Mouse (Mus musculus): ENCODE measurements around the gene Ctf1. TPM values are rescaled to one million over a fixed set of nuclear protein-coding genes. Genes with fewer than 3 reads are reported as not detected.

Gene Ctf1
- polyA plus RNA-seq, 1 experiment from 2014 or later: 9.2 TPM

DNA sequence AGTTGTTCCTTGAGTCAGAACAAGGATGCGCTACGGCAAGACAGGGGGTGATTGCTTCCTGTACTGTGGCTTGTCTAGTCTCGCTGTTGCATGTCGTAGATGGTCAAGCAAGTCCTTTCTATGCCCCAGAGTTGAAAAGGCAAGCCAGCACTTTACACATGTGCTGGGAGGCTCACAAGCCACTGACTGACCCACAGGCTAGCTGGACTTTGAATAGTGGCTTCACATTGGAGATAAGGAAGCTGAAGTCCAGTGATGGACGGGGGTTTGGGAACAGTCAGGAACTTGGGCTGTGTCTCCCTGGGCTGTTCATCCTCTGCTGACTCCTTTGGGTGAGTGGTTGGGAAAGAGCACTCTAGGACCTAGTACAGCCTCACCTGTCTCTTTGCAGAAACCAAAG, 39.1 kb downstream of the Ctf1 start:
- H3K27me3 ChIP-seq (ENCODE audit: control insufficient read depth, insufficient read depth, low read length): no peaks in the 10 kb centered on the region
- no peak for DNase-seq (ENCODE audit: low spot score)
- no peak overlapping the region for H3K9ac ChIP-seq (ENCODE audit: low read depth, low read length)
- 94% methylated on average over 5 of the region's 5 CpGs for WGBS
- no peak for ATAC-seq (ENCODE audit: low FRiP score)
- H3K4me2 ChIP-seq (replicated peaks; ENCODE audit: low read depth, low read length): no peak overlapping the region
- no peak overlapping the region for H3K27ac ChIP-seq (ENCODE audit: low read depth, low read length)
- H3K9me3 ChIP-seq (ENCODE audit: control insufficient read depth, low read length): no peaks in the 10 kb centered on the region
- no peak overlapping the region for H3K4me3 ChIP-seq (ENCODE audit: low read depth, low read length)
- peaks cover 13% of the 10 kb centered on the region for H3K36me3 ChIP-seq (ENCODE audit: control insufficient read depth, insufficient read depth, low read length)
- no peaks in the 10 kb centered on the region; the same call in 1 of the 2 replicates for H3K4me1 ChIP-seq (replicated peaks; ENCODE audit: control insufficient read depth, insufficient read depth, low read length)

GRCm38 (mm10) chr7:127752069-127752468, 39.5 kb downstream of the Ctf1 start:
- Histone ChIP-seq H3K36me3 (ENCODE audit: control insufficient read depth, insufficient read depth, low read length) (peaks cover 13% of the 10 kb centered on the region), H3K4me1 (replicated peaks; ENCODE audit: control insufficient read depth, insufficient read depth, low read length) (no peaks in the 10 kb centered on the region; the same call in 1 of the 2 replicates), H3K4me3 (ENCODE audit: low read depth, low read length) (no peak overlapping the region), H3K9me3 (ENCODE audit: control insufficient read depth, low read length) (no peaks in the 10 kb centered on the region), H3K4me2 (replicated peaks; ENCODE audit: low read depth, low read length) (no peak overlapping the region), H3K27ac (ENCODE audit: low read depth, low read length) (no peak overlapping the region), H3K9ac (ENCODE audit: low read depth, low read length) (no peak overlapping the region), H3K27me3 (ENCODE audit: control insufficient read depth, insufficient read depth, low read length) (no peaks in the 10 kb centered on the region)
- no peak for DNase-seq (ENCODE audit: low spot score)
- WGBS: 94% methylated on average over 27 of the region's 27 CpGs
- ATAC-seq (ENCODE audit: low FRiP score): no peak

- peaks cover 17% of the 10 kb centered on the region for H3K36me3 ChIP-seq (ENCODE audit: control insufficient read depth, insufficient read depth, low read length)
- no peak for DNase-seq (ENCODE audit: low spot score)
- H3K9ac ChIP-seq (ENCODE audit: low read depth, low read length): no peak overlapping the region
- H3K4me3 ChIP-seq (ENCODE audit: low read depth, low read length): no peak overlapping the region
- no peak overlapping the region for H3K27ac ChIP-seq (ENCODE audit: low read depth, low read length)
- no peak for ATAC-seq (ENCODE audit: low FRiP score)
- no peak overlapping the region for H3K4me2 ChIP-seq (replicated peaks; ENCODE audit: low read depth, low read length)
- no peaks in the 10 kb centered on the region for H3K9me3 ChIP-seq (ENCODE audit: control insufficient read depth, low read length)
- no peaks in the 10 kb centered on the region for H3K27me3 ChIP-seq (ENCODE audit: control insufficient read depth, insufficient read depth, low read length)
- 82% methylated on average over 5 of the region's 5 CpGs for WGBS
- no peaks in the 10 kb centered on the region for H3K4me1 ChIP-seq (replicated peaks; ENCODE audit: control insufficient read depth, insufficient read depth, low read length)
Observed at GRCm38 (mm10) chr7:127753158-127753557, 40.6 kb downstream of the Ctf1 start.

DNA sequence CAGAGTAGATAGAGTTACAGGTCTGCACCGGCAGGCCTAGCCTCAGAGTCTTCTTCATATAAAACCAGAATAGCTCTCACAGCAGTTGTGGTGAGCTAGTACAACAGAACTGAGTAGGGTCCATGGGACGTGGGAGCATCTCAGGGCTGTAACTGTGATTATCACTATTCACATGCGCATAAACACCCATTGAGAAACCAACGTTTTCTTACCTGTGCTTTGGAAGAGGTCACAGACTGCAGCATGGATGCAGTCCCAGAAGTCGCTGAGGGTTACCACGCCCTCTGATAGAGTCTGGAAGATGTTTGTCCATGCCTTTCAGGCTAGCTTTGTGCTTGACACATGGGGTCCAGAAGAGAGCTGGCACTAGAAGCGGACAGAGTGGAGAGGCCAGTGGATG, 41.2 kb downstream of the Ctf1 start:
- no peaks in the 10 kb centered on the region for H3K9me3 ChIP-seq (ENCODE audit: control insufficient read depth, low read length)
- 92% methylated on average over 7 of the region's 7 CpGs for WGBS
- no peak overlapping the region for H3K9ac ChIP-seq (ENCODE audit: low read depth, low read length)
- no peaks in the 10 kb centered on the region for H3K4me1 ChIP-seq (replicated peaks; ENCODE audit: control insufficient read depth, insufficient read depth, low read length)
- H3K27ac ChIP-seq (ENCODE audit: low read depth, low read length): no peak overlapping the region
- no peaks in the 10 kb centered on the region for H3K27me3 ChIP-seq (ENCODE audit: control insufficient read depth, insufficient read depth, low read length)
- H3K4me3 ChIP-seq (ENCODE audit: low read depth, low read length): no peak overlapping the region
- DNase-seq (ENCODE audit: low spot score) (no peak), ATAC-seq (ENCODE audit: low FRiP score) (no peak)
- H3K36me3 ChIP-seq (ENCODE audit: control insufficient read depth, insufficient read depth, low read length): peaks cover 17% of the 10 kb centered on the region
- H3K4me2 ChIP-seq (replicated peaks; ENCODE audit: low read depth, low read length): no peak overlapping the region

GRCm38 (mm10) chr7:127759716-127760115, 47.2 kb downstream of the Ctf1 start:
- Histone ChIP-seq H3K27ac (ENCODE audit: low read depth, low read length) (no peak overlapping the region), H3K4me1 (replicated peaks; ENCODE audit: control insufficient read depth, insufficient read depth, low read length) (no peaks in the 10 kb centered on the region), H3K9me3 (ENCODE audit: control insufficient read depth, low read length) (no peaks in the 10 kb centered on the region), H3K4me3 (ENCODE audit: low read depth, low read length) (no peak overlapping the region), H3K9ac (ENCODE audit: low read depth, low read length) (no peak overlapping the region), H3K36me3 (ENCODE audit: control insufficient read depth, insufficient read depth, low read length) (peaks cover 11% of the 10 kb centered on the region; the same call in 1 of the 2 replicates), H3K4me2 (replicated peaks; ENCODE audit: low read depth, low read length) (no peak overlapping the region), H3K27me3 (ENCODE audit: control insufficient read depth, insufficient read depth, low read length) (no peaks in the 10 kb centered on the region)
- DNase-seq (ENCODE audit: low spot score) (no peak), ATAC-seq (ENCODE audit: low FRiP score) (no peak)
- WGBS: 69% methylated on average over 6 of the region's 6 CpGs

GRCm38 (mm10) chr7:127760478-127760877, 47.9 kb downstream of the Ctf1 start:
- H3K4me1 ChIP-seq (replicated peaks; ENCODE audit: control insufficient read depth, insufficient read depth, low read length): no peaks in the 10 kb centered on the region
- DNase-seq (ENCODE audit: low spot score): no peak
- no peaks in the 10 kb centered on the region for H3K9me3 ChIP-seq (ENCODE audit: control insufficient read depth, low read length)
- H3K4me2 ChIP-seq (replicated peaks; ENCODE audit: low read depth, low read length): no peak overlapping the region
- H3K4me3 ChIP-seq (ENCODE audit: low read depth, low read length): no peak overlapping the region
- WGBS: 90% methylated on average over 3 of the region's 3 CpGs
- H3K9ac ChIP-seq (ENCODE audit: low read depth, low read length): no peak overlapping the region
- H3K27ac ChIP-seq (ENCODE audit: low read depth, low read length): no peak overlapping the region
- peaks cover 11% of the 10 kb centered on the region; the same call in 1 of the 2 replicates for H3K36me3 ChIP-seq (ENCODE audit: control insufficient read depth, insufficient read depth, low read length)
- H3K27me3 ChIP-seq (ENCODE audit: control insufficient read depth, insufficient read depth, low read length): no peaks in the 10 kb centered on the region
- no peak for ATAC-seq (ENCODE audit: low FRiP score)

- 49% methylated on average over 7 of the region's 7 CpGs for WGBS
- Histone ChIP-seq H3K27me3 (ENCODE audit: control insufficient read depth, insufficient read depth, low read length) (no peaks in the 10 kb centered on the region), H3K36me3 (ENCODE audit: control insufficient read depth, insufficient read depth, low read length) (peaks cover 11% of the 10 kb centered on the region; the same call in 1 of the 2 replicates), H3K4me2 (replicated peaks; ENCODE audit: low read depth, low read length) (no peak overlapping the region), H3K9ac (ENCODE audit: low read depth, low read length) (no peak overlapping the region), H3K4me3 (ENCODE audit: low read depth, low read length) (no peak overlapping the region), H3K9me3 (ENCODE audit: control insufficient read depth, low read length) (no peaks in the 10 kb centered on the region), H3K4me1 (replicated peaks; ENCODE audit: control insufficient read depth, insufficient read depth, low read length) (no peaks in the 10 kb centered on the region), H3K27ac (ENCODE audit: low read depth, low read length) (no peak overlapping the region)
- peak; percentile 81 for DNase-seq (ENCODE audit: low spot score)
- no peak for ATAC-seq (ENCODE audit: low FRiP score)
Observed at GRCm38 (mm10) chr7:127761026-127761425, 48.5 kb downstream of the Ctf1 start.

DNA sequence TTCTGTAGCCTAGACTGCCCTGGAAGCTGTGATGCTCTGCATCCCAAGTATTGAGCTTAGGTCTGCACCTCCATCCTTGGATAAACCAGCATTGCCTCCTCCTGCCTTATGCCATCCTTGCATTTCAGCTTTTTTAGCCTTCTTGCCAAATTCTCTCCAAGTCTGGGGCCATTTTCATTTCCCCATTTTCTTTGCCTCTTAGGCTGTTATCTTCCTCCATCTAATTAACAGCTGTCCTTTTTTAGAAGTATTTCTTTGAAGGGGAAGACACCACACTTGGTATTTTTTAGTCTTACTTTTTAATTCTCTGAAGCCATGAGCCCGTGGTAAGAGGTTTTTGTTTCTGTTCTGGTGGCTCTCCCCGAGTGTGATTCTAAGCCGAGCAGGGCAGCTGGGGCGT, 51.1 kb downstream of the Ctf1 start:
- Histone ChIP-seq H3K4me2 (replicated peaks; ENCODE audit: low read depth, low read length) (no peak overlapping the region), H3K9me3 (ENCODE audit: control insufficient read depth, low read length) (no peaks in the 10 kb centered on the region), H3K4me3 (ENCODE audit: low read depth, low read length) (no peak overlapping the region), H3K27ac (ENCODE audit: low read depth, low read length) (no peak overlapping the region), H3K9ac (ENCODE audit: low read depth, low read length) (no peak overlapping the region), H3K36me3 (ENCODE audit: control insufficient read depth, insufficient read depth, low read length) (peaks cover 14% of the 10 kb centered on the region), H3K27me3 (ENCODE audit: control insufficient read depth, insufficient read depth, low read length) (no peaks in the 10 kb centered on the region), H3K4me1 (replicated peaks; ENCODE audit: control insufficient read depth, insufficient read depth, low read length) (0 out of 2 replicates have a peak, but pooled peaks cover 1% of the 10 kb centered on the region)
- DNase-seq (ENCODE audit: low spot score): no peak
- 92% methylated on average over 4 of the region's 4 CpGs for WGBS
- ATAC-seq (ENCODE audit: low FRiP score): no peak

DNA sequence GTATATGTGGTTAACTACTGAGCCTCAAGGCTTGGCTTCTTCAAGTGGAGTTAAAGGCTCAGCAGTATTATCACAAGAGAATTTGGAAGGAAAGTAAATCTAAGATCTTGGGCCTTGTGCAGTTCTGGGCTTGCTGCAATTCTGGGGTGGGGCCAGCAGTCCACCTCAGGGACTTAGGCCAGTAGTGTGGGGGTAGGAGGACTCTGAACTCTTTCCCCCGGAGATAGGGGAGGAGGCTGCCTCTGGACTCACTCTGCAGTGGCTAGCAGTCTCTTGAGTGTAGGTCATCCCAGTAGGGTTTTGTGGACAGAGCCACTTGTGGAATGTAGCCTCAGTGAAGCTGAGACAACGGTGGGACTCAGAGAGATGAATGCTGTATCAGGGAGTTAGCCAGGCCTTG, 53.2 kb downstream of the Ctf1 start:
- no peak for DNase-seq (ENCODE audit: low spot score)
- no peaks in the 10 kb centered on the region for H3K27me3 ChIP-seq (ENCODE audit: control insufficient read depth, insufficient read depth, low read length)
- ATAC-seq (ENCODE audit: low FRiP score): no peak
- no peak overlapping the region for H3K4me2 ChIP-seq (replicated peaks; ENCODE audit: low read depth, low read length)
- H3K4me3 ChIP-seq (ENCODE audit: low read depth, low read length): no peak overlapping the region
- WGBS: 84% methylated on average over 2 of the region's 2 CpGs
- peaks cover 14% of the 10 kb centered on the region for H3K36me3 ChIP-seq (ENCODE audit: control insufficient read depth, insufficient read depth, low read length)
- H3K9ac ChIP-seq (ENCODE audit: low read depth, low read length): no peak overlapping the region
- H3K9me3 ChIP-seq (ENCODE audit: control insufficient read depth, low read length): no peaks in the 10 kb centered on the region
- peaks cover 6% of the 10 kb centered on the region; the same call in 1 of the 2 replicates for H3K4me1 ChIP-seq (replicated peaks; ENCODE audit: control insufficient read depth, insufficient read depth, low read length)
- no peak overlapping the region for H3K27ac ChIP-seq (ENCODE audit: low read depth, low read length)
